Comparison of ENCODE assay signal across 13 mouse cellular contexts in genomic region chr2:6482411-6482810, GRCm38 (mm10).
A peak's percentile ranks its signal among the peaks of the same experiment; 100 is the strongest.
DNase-seq lines count a peak whose midpoint lies in the region; ATAC-seq lines count a peak whose summit lies in the region.
"Had no signal": no experiment of that assay in that cellular context is flagged by ENCODE, and none has a peak within 500 bp of the region (broad histone marks: within the 10 kb centered on the region; RNA-seq: fewer than 3 reads in every experiment).

No protein-coding gene starts in this region.

- no peak overlapping the region for H3K4me3 ChIP-seq in heart, embryonic 10.5 days
- no peak overlapping the region for H3K4me3 ChIP-seq in neural tube, embryonic 11.5 days (ENCODE audit: low read depth, low read length)
- H3K4me3 ChIP-seq in midbrain, embryonic 12.5 days, result no peak overlapping the region
- H3K4me3 ChIP-seq in kidney, embryonic 14.5 days (ENCODE audit: low read length), result no peak overlapping the region
- H3K4me3 ChIP-seq: erythroblast, embryonic 14.5 days had no signal

- intact Hi-C loops in left cerebral cortex, postnatal 36 days (cut with DNase I), result no loop called here

- H3K27ac ChIP-seq in heart, embryonic 10.5 days, result peak overlapping the region; percentile 75
- 0 out of 2 replicates have a peak overlapping the region, but pooled peaks have one; percentile 34 for H3K27ac ChIP-seq in neural tube, embryonic 11.5 days (ENCODE audit: low read depth, low read length)
- peak overlapping the region; percentile 16; the same call in 1 of the 2 replicates for H3K27ac ChIP-seq in midbrain, embryonic 12.5 days (replicated peaks)
- no peak overlapping the region for H3K27ac ChIP-seq in kidney, embryonic 14.5 days (ENCODE audit: low read depth, low read length)
- H3K27ac ChIP-seq: kidney, postnatal 0 days had no signal

- no peaks in the 10 kb centered on the region for H3K36me3 ChIP-seq in heart, embryonic 10.5 days
- no peaks in the 10 kb centered on the region for H3K36me3 ChIP-seq in neural tube, embryonic 11.5 days (ENCODE audit: control insufficient read depth, insufficient read depth, low read length)
- no peaks in the 10 kb centered on the region for H3K36me3 ChIP-seq in midbrain, embryonic 12.5 days
- H3K36me3 ChIP-seq in kidney, embryonic 14.5 days (ENCODE audit: control insufficient read depth, insufficient read depth, low read length), result no peaks in the 10 kb centered on the region

- DNase-seq in heart, embryonic 10.5 days (ENCODE audit: low spot score), result no peak
- DNase-seq in heart, adult 8-10 months (ENCODE audit: low spot score), result no peak
- DNase-seq in neural tube, embryonic 11.5 days (ENCODE audit: low spot score), result no peak
- DNase-seq in neural tube, embryonic 10.5 days (ENCODE audit: extremely low spot score, low spot score), result no peak
- no peak for DNase-seq in left cerebral cortex, postnatal 36 days (ENCODE audit: low spot score in 2 of 2)
- DNase-seq: layer of hippocampus, postnatal 36 days; right cerebral cortex, postnatal 25 days had no signal

- no peak overlapping the region for H3K4me2 ChIP-seq in neural tube, embryonic 11.5 days (ENCODE audit: low read depth)
- no peak overlapping the region for H3K4me2 ChIP-seq in midbrain, embryonic 12.5 days (replicated peaks)
- H3K4me2 ChIP-seq in kidney, embryonic 14.5 days (replicated peaks; ENCODE audit: low read depth, low read length), result no peak overlapping the region
- H3K4me2 ChIP-seq: liver, embryonic 11.5 days had no signal

- WGBS in heart, embryonic 10.5 days, result 58% methylated on average over 3 of the region's 3 CpGs
- 50% methylated on average over 3 of the region's 3 CpGs for WGBS in neural tube, embryonic 11.5 days
- WGBS in midbrain, embryonic 12.5 days, result 25% methylated on average over 3 of the region's 3 CpGs
- WGBS in kidney, embryonic 14.5 days, result 66% methylated on average over 3 of the region's 3 CpGs

- H3K27me3 ChIP-seq in heart, embryonic 10.5 days (ENCODE audit: insufficient read depth, poor library complexity, severe bottlenecking), result no peaks in the 10 kb centered on the region
- H3K27me3 ChIP-seq in neural tube, embryonic 11.5 days (ENCODE audit: control insufficient read depth, insufficient read depth, low read length), result no peaks in the 10 kb centered on the region
- H3K27me3 ChIP-seq in midbrain, embryonic 12.5 days, result no peaks in the 10 kb centered on the region
- no peaks in the 10 kb centered on the region for H3K27me3 ChIP-seq in kidney, embryonic 14.5 days (ENCODE audit: control insufficient read depth, insufficient read depth, low read length)

- no peaks in the 10 kb centered on the region for H3K9me3 ChIP-seq in heart, embryonic 10.5 days
- H3K9me3 ChIP-seq in neural tube, embryonic 11.5 days (ENCODE audit: control insufficient read depth, low read length), result no peaks in the 10 kb centered on the region
- no peaks in the 10 kb centered on the region for H3K9me3 ChIP-seq in midbrain, embryonic 12.5 days
- H3K9me3 ChIP-seq in kidney, embryonic 14.5 days (ENCODE audit: control insufficient read depth, low read length), result no peaks in the 10 kb centered on the region

- ATAC-seq in neural tube, embryonic 11.5 days (ENCODE audit: insufficient read depth, low FRiP score, low TSS enrichment), result no peak
- ATAC-seq in midbrain, embryonic 12.5 days (ENCODE audit: low FRiP score, low read depth), result no peak
- no peak for ATAC-seq in megakaryocyte, adult 5-6 weeks (ENCODE audit: poor library complexity, severe bottlenecking)
- ATAC-seq in kidney, embryonic 14.5 days (ENCODE audit: low FRiP score, low TSS enrichment), result no peak

- H3K4me1 ChIP-seq in heart, embryonic 10.5 days, result peaks cover 45% of the 10 kb centered on the region
- H3K4me1 ChIP-seq in neural tube, embryonic 11.5 days (ENCODE audit: control insufficient read depth, insufficient read depth, low read length), result peaks cover 8% of the 10 kb centered on the region
- peaks cover 29% of the 10 kb centered on the region for H3K4me1 ChIP-seq in midbrain, embryonic 12.5 days
- peaks cover 22% of the 10 kb centered on the region; the same call in 1 of the 2 replicates for H3K4me1 ChIP-seq in kidney, embryonic 14.5 days (ENCODE audit: control insufficient read depth, insufficient read depth, low read length)

- no peak overlapping the region for H3K9ac ChIP-seq in neural tube, embryonic 11.5 days (ENCODE audit: low read length)
- no peak overlapping the region for H3K9ac ChIP-seq in midbrain, embryonic 12.5 days (replicated peaks)
- no peak overlapping the region for H3K9ac ChIP-seq in kidney, embryonic 14.5 days (ENCODE audit: low read depth, low read length)
